Mouse (Mus musculus) 3134 (cell line): ENCODE data around the gene Miga1.

ENCODE experiments used
- DNase-seq: peaks from one replicate; pipeline ENCODE4 v3.0.0-alpha.2; 2011; ENCODE audit warnings: low spot score; ENCODE audit not compliant: insufficient read length; ENCODE audit errors: extremely low read depth

Miga1 gene

GRCm38 (mm10) chr3:152257528-152257927 is 82.7 kb downstream of the Miga1 start:
- no peak for DNase-seq

DNA sequence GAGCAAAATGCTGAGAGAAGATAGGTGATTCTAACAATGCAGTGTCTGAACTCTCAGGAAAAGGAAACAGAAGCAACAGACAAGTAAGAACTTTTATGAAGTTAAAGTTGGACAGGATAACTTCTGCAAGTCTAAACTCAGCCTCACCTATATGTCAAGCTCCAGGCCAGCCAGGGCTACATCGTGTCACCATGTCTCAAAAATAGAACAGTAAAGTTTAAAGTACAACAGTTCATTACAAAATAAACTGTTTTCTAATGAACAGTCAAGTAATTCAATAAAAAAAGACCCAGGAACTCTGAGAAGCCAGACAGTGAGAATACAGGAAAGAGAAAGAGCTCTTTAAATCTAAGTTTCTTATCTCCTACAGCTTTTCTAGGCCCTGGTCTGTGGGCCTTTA is 89.7 kb downstream of the Miga1 start:
- DNase-seq = no peak

DNA sequence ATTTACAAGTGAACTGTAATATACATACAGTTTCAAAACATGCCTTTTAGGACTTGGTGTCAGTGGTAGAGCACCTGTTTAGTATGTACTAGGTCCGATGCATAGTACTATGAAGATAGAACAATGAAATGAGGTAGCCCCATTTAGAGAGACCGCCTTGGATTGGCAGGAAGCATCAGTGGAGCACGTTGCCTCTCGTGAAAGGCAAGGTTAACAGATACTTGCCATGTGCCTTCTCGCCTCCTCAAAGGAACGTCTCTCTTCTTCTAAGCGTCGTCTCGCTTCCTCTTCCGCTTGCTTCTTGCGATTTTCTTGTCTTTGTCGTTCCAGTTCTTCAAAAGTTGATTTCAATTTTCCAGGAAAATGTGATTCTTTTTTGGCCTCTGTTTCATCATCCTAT is 92.5 kb downstream of the Miga1 start:
- no peak for DNase-seq

- DNase-seq = no peak
These were observed 94.8 kb downstream of the Miga1 start for GRCm38 (mm10) chr3:152245273-152245910.

DNA sequence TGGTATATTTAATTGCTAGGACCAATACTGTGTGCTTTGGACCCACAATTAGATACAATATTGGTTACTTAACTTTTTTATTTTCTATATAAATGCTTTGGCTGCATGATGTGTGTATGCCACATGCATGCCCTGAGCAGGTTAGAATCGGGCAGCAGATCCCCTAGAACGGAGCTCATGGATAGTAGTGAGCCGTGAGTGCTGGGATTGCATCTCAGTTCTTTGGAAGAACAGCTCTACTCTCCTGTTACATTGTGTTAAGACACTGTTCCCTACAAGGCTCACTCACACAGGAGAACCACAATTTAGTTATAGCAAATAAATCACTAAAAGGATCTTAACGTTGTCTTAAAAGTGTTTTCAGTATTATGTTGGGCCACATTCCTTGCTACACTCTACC is 96.9 kb downstream of the Miga1 start:
- no peak for DNase-seq

GRCm38 (mm10) chr3:152241098-152241497 is 99.1 kb downstream of the Miga1 start:
- no peak for DNase-seq

DNA sequence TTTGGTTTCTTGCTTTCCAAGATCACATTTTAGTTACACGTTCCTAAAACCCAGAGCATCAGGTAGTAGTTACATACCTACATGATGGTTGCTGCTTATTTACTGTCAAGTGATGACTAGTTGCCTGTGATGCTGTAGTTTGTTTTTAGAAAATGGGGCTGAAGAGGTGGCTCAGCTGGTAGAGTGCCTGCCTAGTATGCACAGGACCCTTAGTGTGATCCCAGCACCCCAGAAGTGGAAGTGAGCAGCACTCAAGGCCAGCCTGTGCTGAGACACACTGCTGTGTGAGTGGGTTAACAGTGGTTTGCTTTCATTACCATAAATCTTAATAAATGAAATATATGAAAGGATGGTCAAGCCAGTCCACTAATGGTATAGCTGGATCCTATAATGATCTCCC is 100.6 kb downstream of the Miga1 start:
- no peak for DNase-seq

- DNase-seq = peak; percentile 46
These were observed 101.4 kb downstream of the Miga1 start for GRCm38 (mm10) chr3:152238836-152239235.

GRCm38 (mm10) chr3:152235805-152236204 is 104.4 kb downstream of the Miga1 start:
- DNase-seq = no peak

GRCm38 (mm10) chr3:152235238-152235637 is 105.0 kb downstream of the Miga1 start:
- no peak for DNase-seq

- no peak for DNase-seq
These were observed 108.7 kb downstream of the Miga1 start for GRCm38 (mm10) chr3:152231333-152232100.

DNA sequence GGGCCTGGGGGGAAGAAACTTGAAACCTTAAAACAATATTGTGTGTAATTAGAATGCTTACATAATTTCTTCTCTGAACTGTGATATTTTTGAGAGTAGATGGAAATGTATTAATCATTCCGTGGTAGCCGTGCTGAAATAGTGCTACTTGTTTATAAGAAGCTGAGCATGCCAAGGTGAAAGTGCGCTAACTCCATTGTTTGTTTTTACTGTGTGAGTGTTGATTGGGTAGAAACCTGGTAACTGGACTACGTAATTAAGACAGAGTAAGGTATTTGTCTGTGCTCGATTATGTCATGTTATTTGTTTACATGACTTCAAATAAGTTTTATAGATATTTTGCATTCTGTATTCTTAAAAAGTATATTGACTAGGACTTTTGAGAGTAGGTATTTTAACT is 110.9 kb downstream of the Miga1 start:
- DNase-seq = no peak

DNA sequence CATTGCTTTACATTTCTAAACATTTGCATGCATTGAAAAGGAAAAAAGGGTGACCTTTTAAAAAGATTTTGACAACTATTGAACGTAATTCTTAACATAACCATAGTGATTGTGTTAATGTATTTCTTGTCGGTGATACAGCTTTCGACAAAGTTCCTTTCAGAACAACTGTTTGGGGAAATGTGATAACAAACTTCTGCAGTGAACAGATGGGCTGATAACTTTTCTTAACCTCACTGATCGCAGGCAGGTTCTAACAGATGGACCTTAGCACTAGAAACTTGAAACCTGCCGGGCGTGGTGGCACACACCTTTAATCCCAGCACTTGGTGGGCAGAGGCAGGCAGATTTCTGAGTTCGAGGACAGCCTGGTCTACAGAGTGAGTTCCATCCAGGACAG is 111.4 kb downstream of the Miga1 start:
- DNase-seq = no peak

DNA sequence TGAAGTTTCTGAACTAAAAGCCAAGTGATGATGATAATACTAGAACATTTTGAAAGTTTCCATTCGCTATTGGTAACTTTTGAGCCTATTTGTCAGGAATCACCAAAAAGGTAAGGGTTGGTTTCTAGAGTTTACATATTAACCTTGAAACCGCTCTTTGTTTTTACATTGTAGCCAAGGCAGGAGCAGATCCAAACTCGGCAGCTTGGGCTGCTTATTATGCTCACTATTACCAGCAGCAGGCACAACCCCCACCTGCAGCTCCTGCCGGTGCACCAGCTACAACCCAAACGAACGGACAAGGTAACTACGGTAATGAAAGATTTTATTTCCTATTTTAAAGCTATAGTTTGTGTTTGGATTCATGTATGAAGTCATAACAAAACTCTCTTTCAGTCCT is 114.3 kb downstream of the Miga1 start:
- no peak for DNase-seq

DNA sequence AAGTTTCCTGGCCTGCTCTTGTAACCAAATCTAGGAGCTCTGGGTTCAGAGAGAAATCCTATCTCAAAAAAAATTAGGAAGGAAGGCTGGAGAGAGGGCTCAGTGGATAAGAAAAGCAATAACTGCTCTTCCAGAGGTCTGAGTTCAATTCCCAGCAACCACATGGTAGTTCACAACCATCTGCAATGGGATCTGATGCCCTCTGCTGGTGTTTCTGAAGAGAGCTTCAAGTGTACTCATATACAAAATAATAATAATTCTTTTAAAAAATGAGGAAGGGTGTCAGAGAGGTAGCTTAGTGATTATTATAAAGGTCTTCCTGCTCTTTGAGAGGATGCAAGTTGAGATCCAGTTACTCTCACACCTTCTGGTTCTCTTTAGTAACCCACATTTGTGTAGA is 115.3 kb downstream of the Miga1 start:
- no peak for DNase-seq
